Mouse (Mus musculus): ENCODE results near the gene Emg1.

DNA sequence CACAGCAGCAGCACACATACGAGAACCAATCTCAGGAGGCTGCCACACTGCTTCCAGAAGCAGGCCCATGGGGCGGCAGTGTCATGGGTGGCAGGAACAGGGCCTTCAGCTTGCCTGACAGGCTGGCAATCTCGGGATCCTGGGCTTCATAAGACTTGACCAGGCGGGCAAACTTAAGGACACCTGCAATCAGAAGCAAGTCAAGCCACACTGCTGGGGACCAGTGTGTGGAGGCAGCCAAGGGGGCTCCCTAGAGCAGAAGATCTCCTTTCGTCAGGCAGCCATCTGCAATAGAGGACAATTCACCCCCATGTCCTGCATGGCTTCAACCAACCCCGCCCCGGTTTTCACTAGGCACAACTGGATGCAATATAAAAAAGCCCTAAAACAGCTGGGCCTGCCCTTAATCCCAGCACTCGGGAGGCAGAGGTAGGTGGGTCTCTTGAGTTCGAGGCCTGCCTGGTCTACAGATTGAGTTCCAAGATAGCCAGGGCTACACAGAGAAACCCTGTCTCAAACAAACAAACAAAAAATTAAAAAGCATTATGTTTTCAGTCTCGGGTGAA is 27.3 kb upstream of the Emg1 start:
- no peak for TF ChIP-seq CTCF (IDR thresholded peaks at IDR 0.05; ENCODE audit: low read depth)
- TF ChIP-seq EP300 (optimal IDR thresholded peaks at IDR 0.05), result no peak
